Mouse (Mus musculus) CD4-positive, CD25-positive, alpha-beta regulatory T cell, adult 4 months (primary cell): ENCODE measurements around the gene Nrg3. TPM values are rescaled to one million over a fixed set of nuclear protein-coding genes. Genes with fewer than 3 reads are reported as not detected.
"Not testable (repeated sequence)": the region's sequence is repeated elsewhere in the genome, so short reads cannot be mapped to it uniquely, and the experiment has no call there.

Source experiments
- ATAC-seq: one replicate; pipeline ENCODE4 v1.8.0; 2017
- polyA plus RNA-seq, 2 experiments: library from polyadenylated mRNA; unstranded; fragments of 100-300 nt; shearing (Covaris generic); gene quantifications; one replicate each; pipeline ENCODE4 v1.2.1; 2017

Nrg3 gene
- polyA plus RNA-seq, 2 experiments from 2014 or later = not detected

DNA sequence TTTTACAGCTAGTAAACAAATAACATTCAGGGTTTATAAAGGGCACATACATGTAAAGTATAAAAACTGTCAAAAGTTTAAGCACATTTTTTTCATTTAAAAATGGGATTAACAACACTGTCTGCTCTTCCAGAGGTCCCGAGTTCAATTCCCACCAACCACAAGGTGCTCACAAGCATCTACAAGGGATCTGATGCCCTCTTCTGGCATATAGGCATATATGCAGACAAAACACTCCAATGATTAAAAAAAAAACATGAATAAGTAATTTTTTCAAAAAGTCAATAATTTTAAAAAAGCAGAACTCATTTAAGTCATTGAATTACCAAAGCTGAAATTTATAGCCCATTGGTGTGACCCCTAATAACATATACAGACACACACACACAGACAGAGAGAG, 878.6 kb downstream of the Nrg3 start:
- ATAC-seq = no peak

- ATAC-seq = no peak
Measured at GRCm38 (mm10) chr14:38576796-38577195, 896.1 kb downstream of the Nrg3 start.

DNA sequence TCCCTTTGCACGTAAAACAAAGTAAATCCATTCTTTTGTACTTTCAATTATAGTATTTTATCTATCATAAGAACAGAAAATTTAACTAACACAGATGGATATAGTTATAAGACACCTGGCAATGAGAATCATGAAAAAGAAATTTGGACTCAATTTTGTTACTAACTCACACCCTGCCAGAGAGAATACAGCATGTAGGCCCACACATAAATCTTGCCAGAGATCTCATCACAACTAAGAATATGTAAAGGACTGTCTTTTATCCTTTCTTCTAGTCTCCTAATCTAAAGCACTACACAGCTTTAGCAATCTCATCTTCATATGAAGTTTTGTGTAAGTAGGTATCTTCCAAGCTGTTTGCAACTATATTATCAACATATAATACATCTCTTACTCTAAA, 904.7 kb downstream of the Nrg3 start:
- ATAC-seq = no peak

DNA sequence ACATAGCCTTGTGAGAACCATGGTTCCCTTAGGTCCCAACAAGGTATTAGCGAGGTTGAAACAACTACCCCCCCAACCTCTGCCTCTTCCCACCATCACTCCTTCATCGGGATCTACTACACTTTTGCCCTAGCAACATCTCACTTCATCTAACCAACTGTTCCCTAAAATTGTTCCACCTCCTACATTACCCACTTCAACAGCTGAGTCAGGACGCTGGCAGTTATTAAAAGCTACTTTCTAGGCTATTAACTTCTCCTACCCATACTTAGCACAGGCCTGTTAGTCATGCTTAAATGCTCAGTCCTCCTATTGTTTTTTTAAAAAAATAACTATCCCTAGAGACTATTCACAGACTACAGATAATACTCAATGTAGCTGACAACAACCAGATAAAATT, 906.7 kb downstream of the Nrg3 start:
- no peak for ATAC-seq

- ATAC-seq = no peak
Measured at GRCm38 (mm10) chr14:38554636-38555035, 918.3 kb downstream of the Nrg3 start.

GRCm38 (mm10) chr14:38547257-38547656, 925.6 kb downstream of the Nrg3 start:
- no peak for ATAC-seq

DNA sequence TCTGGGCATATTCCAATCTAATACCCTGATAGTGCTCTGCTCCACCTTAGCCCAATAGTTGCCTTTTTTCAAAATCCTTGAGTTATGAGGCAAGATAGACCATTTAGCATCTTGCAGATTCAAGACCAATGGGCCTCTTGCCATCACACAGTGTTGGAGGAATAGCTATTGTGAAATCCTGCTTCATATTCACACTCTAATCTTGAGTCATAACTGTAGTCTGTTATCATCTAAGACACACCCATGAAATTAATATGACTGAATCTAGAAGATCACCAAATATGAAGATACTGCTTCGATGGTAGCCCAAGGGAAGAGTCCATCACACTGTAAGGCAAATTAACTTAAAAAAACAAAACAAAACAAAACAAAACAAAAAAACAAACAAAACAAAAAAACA, 937.7 kb downstream of the Nrg3 start:
- no peak for ATAC-seq

GRCm38 (mm10) chr14:38533495-38533894, 939.4 kb downstream of the Nrg3 start:
- no peak for ATAC-seq

- no peak for ATAC-seq
Measured at GRCm38 (mm10) chr14:38516232-38516631, 956.7 kb downstream of the Nrg3 start.

GRCm38 (mm10) chr14:38509016-38509415, 963.9 kb downstream of the Nrg3 start:
- no peak for ATAC-seq

- no peak for ATAC-seq
Measured at GRCm38 (mm10) chr14:38494970-38495369, 977.9 kb downstream of the Nrg3 start.

GRCm38 (mm10) chr14:38447086-38447485, 1025.8 kb downstream of the Nrg3 start:
- no peak for ATAC-seq

GRCm38 (mm10) chr14:38444788-38445187, 1028.1 kb downstream of the Nrg3 start:
- no peak for ATAC-seq

DNA sequence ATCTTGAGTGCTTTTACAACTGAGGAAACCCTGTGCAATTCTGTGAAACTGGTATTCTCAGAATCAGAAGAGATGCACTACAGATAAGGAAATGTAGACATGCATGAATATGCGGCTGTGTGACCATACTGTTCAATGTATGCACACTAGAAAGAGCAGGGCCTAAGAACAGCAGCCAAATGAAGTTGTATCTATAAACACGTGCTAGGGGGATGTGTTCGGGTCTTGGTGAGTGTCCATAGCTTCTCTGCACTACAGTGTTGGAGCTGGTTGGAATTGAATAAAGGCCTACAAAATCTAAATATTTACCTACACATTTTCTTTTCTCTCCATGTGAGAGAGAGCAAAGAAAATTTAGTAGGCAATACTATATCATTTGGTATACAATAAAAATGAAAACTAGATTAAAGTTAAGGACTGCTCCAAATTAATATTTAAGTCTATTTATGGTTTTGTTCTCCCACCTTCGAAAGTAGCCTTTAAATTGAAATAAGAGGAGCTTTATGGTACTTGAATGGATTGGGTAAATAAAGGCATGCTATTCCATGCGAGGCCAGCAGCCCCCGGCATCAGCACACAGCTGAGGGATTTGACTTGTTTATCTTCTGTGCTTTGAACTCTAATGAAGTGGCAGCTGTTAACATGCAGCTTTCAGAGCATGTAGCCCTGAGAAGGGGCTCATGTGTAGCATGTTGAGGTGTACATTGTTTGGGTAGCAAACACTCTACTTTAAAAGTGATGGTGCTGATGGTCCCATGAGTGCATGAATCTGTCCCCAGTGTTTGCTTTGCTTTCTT, 1038.9 kb downstream of the Nrg3 start:
- ATAC-seq = no peak

GRCm38 (mm10) chr14:38374660-38375059, 1098.2 kb downstream of the Nrg3 start:
- no peak for ATAC-seq

DNA sequence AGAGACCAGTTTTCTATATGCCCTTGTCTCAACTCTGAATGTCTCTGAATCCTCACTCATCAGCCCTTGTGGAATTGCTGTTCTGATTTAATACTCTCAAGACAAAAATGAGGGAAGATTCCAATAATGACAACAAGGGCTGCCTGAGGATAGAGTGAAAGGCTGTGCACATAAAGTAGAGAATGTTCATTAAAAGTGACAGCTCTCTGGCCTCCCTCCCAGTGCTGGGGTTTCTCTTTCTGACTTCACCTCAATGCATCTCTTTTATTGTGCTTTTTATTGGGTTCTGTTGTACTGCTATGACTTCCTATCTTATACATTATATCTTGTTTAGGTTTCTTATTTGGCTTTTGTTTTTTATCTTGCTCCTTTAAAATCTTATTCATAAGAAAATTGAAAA, 1131.9 kb downstream of the Nrg3 start:
- no peak for ATAC-seq

- ATAC-seq = not testable (repeated sequence)
Measured at GRCm38 (mm10) chr14:38322841-38323240, 1150.0 kb downstream of the Nrg3 start.

- ATAC-seq = no peak
Measured at GRCm38 (mm10) chr14:38320619-38321340, 1152.1 kb downstream of the Nrg3 start.
